Mouse (Mus musculus) hindbrain, embryonic 16.5 days (tissue): ENCODE data around the gene Tlr9. TPM values are rescaled to one million over a fixed set of nuclear protein-coding genes. Genes with fewer than 3 reads are reported as not detected.
A peak's percentile ranks its signal among the peaks of the same experiment; 100 is the strongest.

ENCODE experiments used
- ATAC-seq: fragments of 200-750 bp; cut with Nextera tagmentation; 2 replicates; pipeline ENCODE4 v1.8.0; 2017; ENCODE audit warnings: moderate TSS enrichment, moderate library complexity
- H3K27ac ChIP-seq: fragments of 300-500 bp; sonication (generic); 2 replicates; pipeline ENCODE4 v1.5.1; 2014; ENCODE audit warnings: low read depth, mild to moderate bottlenecking, control low read depth, low read length, moderate library complexity
- H3K27me3 ChIP-seq: fragments of 300-500 bp; sonication (generic); replicated peaks from 2 replicates; pipeline ENCODE4 v1.6.1; 2014; ENCODE audit warnings: low read length; ENCODE audit not compliant: control insufficient read depth, insufficient read depth
- H3K36me3 ChIP-seq: fragments of 300-500 bp; sonication (generic); 2 replicates; pipeline ENCODE4 v1.6.1; 2014; ENCODE audit warnings: mild to moderate bottlenecking, low read length, moderate library complexity, mixed read lengths; ENCODE audit not compliant: control insufficient read depth, insufficient read depth
- H3K4me1 ChIP-seq: fragments of 300-500 bp; sonication (generic); 2 replicates; pipeline ENCODE4 v1.6.1; 2014; ENCODE audit warnings: low read depth, low read length; ENCODE audit not compliant: control insufficient read depth, insufficient read depth
- H3K4me2 ChIP-seq: fragments of 300-500 bp; sonication (generic); 2 replicates; pipeline ENCODE4 v1.6.1; 2014; ENCODE audit warnings: mild to moderate bottlenecking, low read length, control low read depth, moderate library complexity
- H3K4me3 ChIP-seq: fragments of 300-500 bp; sonication (generic); 2 replicates; pipeline ENCODE4 v1.5.1; 2014; ENCODE audit warnings: mild to moderate bottlenecking, low read length, control low read depth, moderate library complexity
- H3K9ac ChIP-seq: fragments of 300-500 bp; sonication (generic); 2 replicates; pipeline ENCODE4 v1.6.1; 2014; ENCODE audit warnings: low read depth, mild to moderate bottlenecking, control low read depth, low read length, moderate library complexity
- H3K9me3 ChIP-seq: fragments of 300-500 bp; sonication (generic); 2 replicates; pipeline ENCODE4 v1.6.1; 2014; ENCODE audit warnings: mild to moderate bottlenecking, low read length, moderate library complexity; ENCODE audit not compliant: control insufficient read depth
- WGBS: fragments of 180-500 bp; shearing (Covaris S2); extraction: QIAGEN DNeasy Blood & Tissue Kit; methylation state at CpG from one replicate; pipeline ENCODE4 v1.1.7; 2014; 5-methylcytosine and 5-hydroxymethylcytosine counted together
- polyA plus RNA-seq: library from polyadenylated mRNA; unstranded; fragments of >200 nt; fragmentation: Nextera tagmentation; extraction: Ambion mirVana; gene quantifications from 2 replicates; pipeline ENCODE4 v1.2.1, GENCODE M21; 2015

Tlr9 gene
- polyA plus RNA-seq, result 0.04 and 0.09 TPM in 2 replicates

DNA sequence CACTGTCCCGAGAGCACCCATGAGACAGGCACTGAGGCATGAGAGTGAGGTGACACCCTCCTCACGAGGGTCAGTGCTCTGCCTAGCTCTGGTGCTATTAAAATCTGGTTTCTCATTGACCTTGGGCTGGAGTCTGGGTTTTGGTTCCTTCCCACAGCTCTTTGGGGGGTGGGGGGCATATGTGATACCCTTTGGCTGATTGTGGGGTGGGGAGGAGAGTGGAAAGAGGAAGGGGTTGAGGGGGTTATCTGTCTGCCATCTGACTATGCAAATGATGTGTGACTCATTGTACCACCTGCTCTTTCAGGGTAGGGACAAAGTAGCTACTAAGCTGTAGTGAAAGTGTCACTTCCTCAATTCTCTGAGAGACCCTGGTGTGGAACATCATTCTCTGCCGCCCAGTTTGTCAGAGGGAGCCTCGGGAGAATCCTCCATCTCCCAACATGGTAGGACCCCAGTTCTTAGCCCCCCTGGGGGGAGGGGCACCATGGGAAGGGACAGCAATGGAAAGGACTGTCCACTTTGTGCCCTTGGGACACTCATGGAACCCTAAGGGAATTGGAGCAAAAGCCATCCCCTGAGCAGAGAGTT, at the start of gene Tlr9:
TSS of gene Tlr9 (plus strand) at position 338 of the 591 bp plus-strand sequence.
- Histone ChIP-seq H3K27me3 (peaks cover 3% of the 10 kb centered on the region), H3K4me1 (peaks cover 7% of the 10 kb centered on the region), H3K4me3 (no peak within 1 kb of the TSS), H3K4me2 (no peak within 1 kb of the TSS), H3K27ac (no peak within 1 kb of the TSS), H3K9me3 (no peaks in the 10 kb centered on the region), H3K9ac (no peak within 1 kb of the TSS), H3K36me3 (no peaks in the 10 kb centered on the region)
- WGBS, result 87% methylated on average over 4 of the region's 4 CpGs
- ATAC-seq, result no peak

DNA sequence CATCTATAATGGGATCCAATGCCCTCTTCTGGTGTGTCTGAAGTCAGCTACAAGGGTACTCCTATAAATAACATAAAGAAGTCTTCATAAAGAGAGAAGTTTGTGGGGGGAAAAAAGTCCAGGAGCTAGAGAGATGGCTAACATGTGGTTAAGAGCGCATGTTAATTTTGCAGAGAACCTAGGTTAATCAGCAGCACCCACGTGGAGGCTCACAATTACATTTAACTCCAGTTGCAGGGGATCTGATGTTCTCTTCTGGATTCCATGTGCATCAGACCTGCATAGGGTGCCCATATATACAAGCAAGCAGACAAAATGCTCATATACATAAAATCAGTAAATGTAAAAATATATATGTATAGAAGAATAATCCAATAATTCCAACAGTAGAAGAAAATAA, 49.0 kb upstream of the Tlr9 start:
- 53% methylated on average over 2 of the region's 2 CpGs for WGBS
- Histone ChIP-seq H3K9ac (no peak overlapping the region), H3K4me1 (peaks cover 33% of the 10 kb centered on the region), H3K36me3 (peaks cover 8% of the 10 kb centered on the region; the same call in 1 of the 2 replicates), H3K4me3 (peak overlapping the region; percentile 18), H3K4me2 (peak overlapping the region; percentile 59), H3K27me3 (no peaks in the 10 kb centered on the region), H3K9me3 (no peaks in the 10 kb centered on the region), H3K27ac (no peak overlapping the region)
- no peak for ATAC-seq

DNA sequence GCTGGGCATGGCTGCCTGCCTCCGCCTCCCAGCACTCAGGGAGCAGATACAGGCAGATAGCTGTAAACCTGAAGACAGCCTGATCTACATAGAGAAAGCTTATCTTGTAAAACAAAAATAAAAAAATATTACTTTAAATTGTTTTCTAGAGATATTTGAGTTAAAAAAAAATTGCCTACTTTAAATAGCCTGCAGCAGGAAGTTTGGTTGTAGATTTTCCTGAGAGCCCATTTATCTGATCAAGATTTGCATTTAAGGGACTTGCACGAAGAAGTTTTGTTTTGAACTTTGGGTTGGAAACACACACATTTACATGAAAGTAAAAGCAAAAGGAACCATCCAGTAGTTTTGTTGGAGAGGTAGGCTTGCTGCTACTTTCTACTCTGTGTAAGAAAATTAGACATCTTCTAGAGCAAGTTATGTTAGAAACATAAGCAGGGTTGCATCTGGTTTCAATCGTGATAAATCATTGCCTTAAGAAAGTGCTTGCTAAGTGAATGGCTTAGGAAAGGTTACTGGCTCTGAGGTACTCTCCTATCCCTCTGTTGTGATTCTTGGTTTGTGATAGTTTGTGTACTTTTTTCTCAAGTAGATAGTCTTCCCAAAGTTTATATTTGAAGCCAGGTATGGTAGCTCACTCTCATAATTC, 46.7 kb upstream of the Tlr9 start:
- WGBS, result 82% methylated on average over 3 of the region's 3 CpGs
- Histone ChIP-seq H3K27ac (no peak overlapping the region), H3K27me3 (no peaks in the 10 kb centered on the region), H3K9ac (no peak overlapping the region; the same call in 1 of the 2 replicates), H3K4me3 (no peak overlapping the region), H3K4me2 (no peak overlapping the region), H3K9me3 (no peaks in the 10 kb centered on the region), H3K4me1 (peaks cover 29% of the 10 kb centered on the region), H3K36me3 (peaks cover 11% of the 10 kb centered on the region)
- no peak for ATAC-seq

DNA sequence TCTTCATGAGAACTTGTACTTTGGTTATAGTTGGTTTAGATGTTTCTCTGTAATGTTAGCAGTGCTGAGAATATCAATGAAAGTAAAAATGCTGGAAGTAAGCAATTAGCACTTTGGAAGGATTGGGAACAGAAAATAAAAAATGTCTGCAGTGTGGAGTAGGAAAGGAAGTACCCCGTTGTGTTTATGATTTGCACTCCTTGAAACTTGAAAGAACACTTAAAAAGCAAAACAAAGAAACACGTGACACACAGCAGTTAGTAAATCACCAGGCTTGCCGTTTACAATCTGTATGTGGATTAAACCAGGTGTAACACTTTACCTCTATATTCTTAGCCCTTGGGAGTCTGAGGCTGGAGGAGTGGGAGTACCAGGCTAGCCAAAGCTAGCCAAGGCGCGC, 45.6 kb upstream of the Tlr9 start:
- Histone ChIP-seq H3K27ac (no peak overlapping the region), H3K4me2 (no peak overlapping the region), H3K9ac (no peak overlapping the region), H3K4me3 (no peak overlapping the region), H3K27me3 (no peaks in the 10 kb centered on the region), H3K36me3 (peaks cover 19% of the 10 kb centered on the region), H3K4me1 (peaks cover 29% of the 10 kb centered on the region), H3K9me3 (no peaks in the 10 kb centered on the region)
- WGBS, result 79% methylated on average over 5 of the region's 5 CpGs
- no peak for ATAC-seq

DNA sequence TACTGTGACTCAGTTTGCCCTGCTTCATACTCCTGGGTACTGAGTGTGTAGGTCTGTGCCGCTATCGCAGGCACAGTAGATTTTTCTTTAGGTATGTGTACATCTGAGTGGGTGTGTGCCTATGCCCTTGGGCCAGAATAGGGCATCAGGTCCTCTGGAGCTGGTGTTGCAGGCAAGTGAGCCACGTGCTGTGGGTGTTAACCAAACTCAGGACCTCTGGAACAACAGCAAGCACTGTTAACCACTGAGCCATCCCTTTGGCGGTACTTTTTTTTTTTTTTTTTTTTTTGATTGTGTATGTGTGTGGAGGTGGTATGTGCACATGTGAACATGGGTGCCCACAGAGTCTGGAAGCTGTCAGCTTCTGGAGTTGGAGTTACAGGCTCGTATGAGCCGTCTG, 44.6 kb upstream of the Tlr9 start:
- H3K9ac ChIP-seq, result no peak overlapping the region
- peaks cover 28% of the 10 kb centered on the region for H3K4me1 ChIP-seq
- H3K27ac ChIP-seq, result no peak overlapping the region
- 91% methylated on average over 6 of the region's 6 CpGs for WGBS
- no peak overlapping the region for H3K4me3 ChIP-seq
- peaks cover 24% of the 10 kb centered on the region for H3K36me3 ChIP-seq
- H3K9me3 ChIP-seq, result no peaks in the 10 kb centered on the region
- no peaks in the 10 kb centered on the region for H3K27me3 ChIP-seq
- no peak overlapping the region for H3K4me2 ChIP-seq
- ATAC-seq, result no peak

DNA sequence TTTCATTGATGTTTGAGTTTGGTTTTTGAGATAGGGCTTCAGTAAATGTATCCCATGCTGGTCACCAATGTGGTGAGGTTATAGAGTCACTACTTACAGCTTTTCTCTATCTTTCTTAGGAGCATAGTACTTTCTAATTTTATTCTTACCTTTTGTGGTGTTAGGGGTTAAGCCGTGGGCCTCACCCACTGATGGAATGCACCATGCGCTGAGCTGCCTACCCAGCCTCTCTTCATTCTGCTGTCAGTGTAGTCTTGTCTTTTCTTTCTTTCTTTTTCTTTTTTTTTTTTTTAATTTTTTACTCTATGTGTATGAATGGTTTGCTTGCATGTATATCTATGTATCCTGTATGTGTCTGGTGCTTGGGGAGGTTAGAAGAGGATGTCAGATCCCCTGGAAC, 42.9 kb upstream of the Tlr9 start:
- Histone ChIP-seq H3K4me2 (no peak overlapping the region), H3K27ac (no peak overlapping the region), H3K4me1 (peaks cover 13% of the 10 kb centered on the region), H3K9me3 (no peaks in the 10 kb centered on the region), H3K9ac (no peak overlapping the region), H3K4me3 (no peak overlapping the region), H3K36me3 (peaks cover 36% of the 10 kb centered on the region), H3K27me3 (no peaks in the 10 kb centered on the region)
- whole genome bisulfite sequencing, result 91% methylated on average over 2 of the region's 2 CpGs
- no peak for ATAC-seq

DNA sequence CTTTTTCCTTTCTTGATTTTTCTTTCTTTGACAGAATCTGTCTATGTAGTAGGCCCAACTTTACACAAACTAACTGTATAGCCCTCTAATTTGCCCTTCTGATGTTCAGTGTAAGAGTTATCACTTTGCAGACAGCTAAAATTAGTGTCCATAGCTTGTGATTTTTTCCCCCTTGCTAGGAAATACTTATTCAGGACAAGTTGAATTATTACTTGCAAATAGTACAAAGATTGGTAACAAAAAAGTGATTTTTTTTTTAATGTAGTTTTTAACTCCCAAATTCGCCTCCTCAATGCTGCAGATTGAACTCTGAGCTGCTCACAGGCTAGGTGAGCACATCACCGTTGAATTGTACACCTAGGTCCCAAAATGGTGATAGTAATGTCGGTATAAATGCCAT, 42.4 kb upstream of the Tlr9 start:
- no peak overlapping the region for H3K9ac ChIP-seq
- H3K27ac ChIP-seq, result no peak overlapping the region
- H3K4me2 ChIP-seq, result no peak overlapping the region
- H3K9me3 ChIP-seq, result no peaks in the 10 kb centered on the region
- H3K36me3 ChIP-seq, result peaks cover 41% of the 10 kb centered on the region
- 88% methylated on average over 3 of the region's 3 CpGs for WGBS
- H3K4me1 ChIP-seq, result peaks cover 9% of the 10 kb centered on the region
- ATAC-seq, result no peak
- H3K4me3 ChIP-seq, result no peak overlapping the region
- H3K27me3 ChIP-seq, result no peaks in the 10 kb centered on the region

DNA sequence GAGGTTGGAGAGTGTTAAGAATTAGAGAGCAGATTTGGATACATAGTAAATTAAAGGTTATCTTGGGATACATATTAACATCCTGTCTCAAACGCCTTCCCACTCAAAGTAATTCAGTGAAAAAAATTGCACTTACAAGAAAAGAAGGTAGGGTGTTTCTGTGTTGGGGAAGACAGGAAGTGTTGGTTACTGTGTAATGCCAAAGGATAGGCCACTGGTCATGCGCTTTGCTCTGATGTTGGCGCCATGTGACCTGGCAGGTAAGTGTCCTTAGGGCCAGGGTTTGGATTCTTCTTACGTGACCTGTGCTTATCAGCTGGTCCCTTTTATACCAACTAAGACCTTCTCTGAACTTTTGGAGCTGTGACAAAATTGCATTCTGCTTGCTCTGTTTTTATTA, 40.3 kb upstream of the Tlr9 start:
- WGBS, result 97% methylated on average over 4 of the region's 4 CpGs

DNA sequence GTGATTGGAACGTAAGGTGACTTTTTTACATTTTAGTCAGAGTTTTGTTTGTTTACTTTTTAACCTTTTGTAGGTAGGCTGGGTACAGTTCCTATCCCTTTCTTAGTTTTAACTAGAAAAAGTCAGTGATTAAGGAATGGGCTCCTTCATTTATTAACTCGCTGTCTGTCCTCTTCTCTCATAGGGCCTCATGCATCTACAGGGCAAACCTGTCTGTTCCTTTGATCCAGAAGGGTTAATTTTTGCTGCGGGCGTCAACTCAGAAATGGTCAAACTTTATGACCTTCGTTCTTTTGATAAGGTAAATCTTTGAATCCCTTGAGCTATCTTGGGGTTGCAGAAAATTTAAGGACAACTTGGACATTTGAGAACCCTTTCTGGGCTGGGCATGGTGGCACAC, 38.4 kb upstream of the Tlr9 start:
- no peak for ATAC-seq

More for the DNA sequence above, 40.3 kb upstream of the Tlr9 start:
- Histone ChIP-seq H3K4me2 (no peak overlapping the region), H3K27me3 (no peaks in the 10 kb centered on the region), H3K4me1 (no peaks in the 10 kb centered on the region), H3K36me3 (peaks cover 57% of the 10 kb centered on the region), H3K9me3 (no peaks in the 10 kb centered on the region), H3K4me3 (no peak overlapping the region), H3K9ac (no peak overlapping the region), H3K27ac (no peak overlapping the region)
- ATAC-seq, result no peak

More for the DNA sequence above, 38.4 kb upstream of the Tlr9 start:
- Histone ChIP-seq H3K36me3 (peaks cover 64% of the 10 kb centered on the region), H3K4me3 (no peak overlapping the region), H3K9ac (no peak overlapping the region), H3K27ac (no peak overlapping the region), H3K4me2 (no peak overlapping the region), H3K27me3 (no peaks in the 10 kb centered on the region), H3K4me1 (no peaks in the 10 kb centered on the region), H3K9me3 (no peaks in the 10 kb centered on the region)
- WGBS, result 98% methylated on average over 5 of the region's 5 CpGs
